Mouse (Mus musculus): Measurements from ENCODE around the gene Mrpl51.

DNA sequence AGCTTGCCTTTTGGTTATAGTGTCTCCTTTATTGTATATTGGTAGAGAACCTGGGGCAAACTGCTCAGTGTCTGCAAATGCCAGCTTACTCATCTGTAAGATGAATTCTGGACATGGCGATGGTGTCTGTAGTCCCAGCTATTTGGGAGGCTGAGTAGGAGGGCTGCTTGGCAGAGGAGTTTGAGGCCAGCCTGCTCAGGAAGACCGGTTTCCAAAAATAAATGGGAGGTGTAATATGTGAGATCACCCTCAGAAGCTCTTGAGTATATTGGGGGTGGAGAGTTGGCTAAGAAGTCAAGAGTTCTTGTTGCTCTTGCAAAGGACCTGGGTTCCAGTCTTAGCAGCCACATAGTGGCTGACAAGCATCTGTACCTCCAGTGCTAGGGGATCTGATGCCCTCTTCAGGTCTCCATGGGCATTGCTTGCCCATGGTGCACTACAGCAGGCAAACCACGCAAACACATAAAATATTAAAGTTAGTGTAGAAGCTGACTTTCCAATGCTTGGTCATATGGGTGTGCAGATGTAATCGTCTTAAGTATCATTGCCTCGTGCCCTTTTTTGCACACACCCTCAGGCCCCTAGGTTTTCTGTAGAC lies 34.0 kb downstream of the Mrpl51 start:
- no peak for TF ChIP-seq CTCF (IDR thresholded peaks at IDR 0.05; ENCODE audit: low read depth, low read length)
- no peak for TF ChIP-seq POLR2A (IDR thresholded peaks at IDR 0.05; ENCODE audit: borderline replicate concordance, low read depth, low read length)
